Mouse (Mus musculus): Measurements from ENCODE around the gene Pef1. TPM values are rescaled to one million over a fixed set of nuclear protein-coding genes. Genes with fewer than 3 reads are reported as not detected.

Gene Pef1
- polyA plus RNA-seq (2012; ENCODE audit: low replicate concordance) = 21.3 and 36.1 TPM in 2 replicates

GRCm38 (mm10) chr4:130102111-130102651, at the start of gene Pef1:
Gene Pef1 (plus strand): TSS chr4:130102558.

GRCm38 (mm10) chr4:130139214-130139492, 36.8 kb downstream of the Pef1 start, which contains the start of gene Hcrtr1:
Gene Hcrtr1 (minus strand): TSS chr4:130139359.

DNA sequence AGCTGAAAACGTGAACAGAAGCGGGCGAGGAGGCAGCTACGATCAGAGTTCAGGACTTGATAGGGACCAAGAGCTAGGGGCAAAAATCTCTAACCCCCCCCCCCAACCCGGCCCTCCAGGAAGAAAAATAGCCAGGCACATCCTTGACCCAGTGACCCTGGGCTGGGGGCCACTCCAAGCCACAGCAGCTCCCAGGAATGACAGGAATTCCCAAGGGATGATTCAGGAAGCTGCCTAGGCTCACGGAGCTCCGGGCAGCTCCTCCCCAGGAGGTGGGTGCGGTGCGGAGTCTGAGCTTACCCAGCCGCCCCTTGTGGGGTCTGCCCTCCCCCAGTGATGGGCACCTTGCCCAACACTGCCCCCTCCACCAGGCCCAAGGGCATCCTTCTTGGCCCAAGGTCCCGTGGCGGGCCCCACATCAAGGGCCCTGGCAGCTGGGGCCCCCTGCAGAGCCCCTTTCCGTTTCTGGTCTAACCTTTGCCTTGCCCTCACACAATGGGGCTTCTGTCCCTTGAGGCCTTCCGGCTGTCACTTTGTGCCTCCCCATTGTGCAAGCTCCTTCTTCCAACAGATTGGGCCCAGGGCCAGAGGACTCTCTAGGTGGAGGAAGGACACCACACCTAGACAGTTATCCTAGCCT, 72.8 kb downstream of the Pef1 start, which contains the start of gene Tinagl1:
Tinagl1 (minus strand) TSS at position 51 of the 640 bp plus-strand sequence.

Other genes with a start within 250 kb of the Pef1 start
- gene Spocd1, start 173.3 kb upstream of the Pef1 start, polyA plus RNA-seq (2012; ENCODE audit: low replicate concordance) = 0.07 and 0.15 TPM in 2 replicates
- 15.1 and 37.5 TPM in 2 replicates for gene Adgrb2, start 117.7 kb upstream of the Pef1 start, polyA plus RNA-seq (2012; ENCODE audit: low replicate concordance)
- gene Col16a1, start 54.7 kb upstream of the Pef1 start, polyA plus RNA-seq (2012; ENCODE audit: low replicate concordance) = 0.84 and 2.4 TPM in 2 replicates
- gene Hcrtr1, start 36.8 kb downstream of the Pef1 start, polyA plus RNA-seq (2012; ENCODE audit: low replicate concordance) = not detected in 2 replicates
- 3.4 and 48.0 TPM in 2 replicates for gene Tinagl1, start 72.6 kb downstream of the Pef1 start, polyA plus RNA-seq (2012; ENCODE audit: low replicate concordance)
- gene Gm853, start 119.8 kb downstream of the Pef1 start, polyA plus RNA-seq (2012; ENCODE audit: low replicate concordance) = not detected in 2 replicates
- gene Serinc2, start 176.6 kb downstream of the Pef1 start, polyA plus RNA-seq (2012; ENCODE audit: low replicate concordance) = 0.20 and 0.29 TPM in 2 replicates
- gene Fabp3, start 206.0 kb downstream of the Pef1 start, polyA plus RNA-seq (2012; ENCODE audit: low replicate concordance) = not detected in 2 replicates
- gene Gm10570, start 206.1 kb downstream of the Pef1 start, polyA plus RNA-seq (2012; ENCODE audit: low replicate concordance) = 0.65 TPM in 1 of 2 replicates, not detected in the other

Measured in hematopoietic multipotent progenitor cell, adult 10-12 weeks (in vitro differentiated cells).